Mouse (Mus musculus): ENCODE data around the gene Frmd8. TPM values are rescaled to one million over a fixed set of nuclear protein-coding genes. Genes with fewer than 3 reads are reported as not detected.

Gene Frmd8
- polyA plus RNA-seq, 1 experiment = 23.1 TPM

- WGBS = 26% methylated on average over 6 of the region's 6 CpGs
- Histone ChIP-seq H3K36me3 (ENCODE audit: control insufficient read depth, insufficient read depth, low read length) (peaks cover 1% of the 10 kb centered on the region; the same call in 1 of the 2 replicates), H3K4me3 (ENCODE audit: insufficient read depth, low read depth, low read length) (no peak overlapping the region), H3K27me3 (replicated peaks; ENCODE audit: control insufficient read depth, insufficient read depth, low read length) (no peaks in the 10 kb centered on the region), H3K27ac (ENCODE audit: insufficient read depth, low read depth, low read length) (peak overlapping the region; percentile 85), H3K4me1 (ENCODE audit: control insufficient read depth, insufficient read depth, low read length) (peaks cover 38% of the 10 kb centered on the region)
- TF ChIP-seq POLR2A (IDR thresholded peaks at IDR 0.05; ENCODE audit: low read depth, low read length) (no peak), CTCF (conservative IDR thresholded peaks at IDR 0.05; ENCODE audit: insufficient read depth, insufficient read length, low read depth, low read length) (no peak)
- no peak for DNase-seq
These were observed 42.7 kb downstream of the Frmd8 start for GRCm38 (mm10) chr19:5832326-5832725.

- DNase-seq = peak; percentile 59
- H3K27ac ChIP-seq (ENCODE audit: insufficient read depth, low read depth, low read length) = peak overlapping the region; percentile 85
- H3K4me3 ChIP-seq (ENCODE audit: insufficient read depth, low read depth, low read length) = no peak overlapping the region
- TF ChIP-seq POLR2A (IDR thresholded peaks at IDR 0.05; ENCODE audit: low read depth, low read length) (peak; percentile 32), CTCF (conservative IDR thresholded peaks at IDR 0.05; ENCODE audit: insufficient read depth, insufficient read length, low read depth, low read length) (no peak)
- 42% methylated on average over 4 of the region's 4 CpGs for WGBS
- H3K36me3 ChIP-seq (ENCODE audit: control insufficient read depth, insufficient read depth, low read length) = peaks cover 3% of the 10 kb centered on the region; the same call in 1 of the 2 replicates
- H3K4me1 ChIP-seq (ENCODE audit: control insufficient read depth, insufficient read depth, low read length) = peaks cover 40% of the 10 kb centered on the region
- no peaks in the 10 kb centered on the region for H3K27me3 ChIP-seq (replicated peaks; ENCODE audit: control insufficient read depth, insufficient read depth, low read length)
These were observed 43.1 kb downstream of the Frmd8 start for GRCm38 (mm10) chr19:5831958-5832320.

GRCm38 (mm10) chr19:5831224-5831957 is 43.7 kb downstream of the Frmd8 start:
- Histone ChIP-seq H3K4me3 (ENCODE audit: insufficient read depth, low read depth, low read length) (no peak overlapping the region), H3K36me3 (ENCODE audit: control insufficient read depth, insufficient read depth, low read length) (peaks cover 3% of the 10 kb centered on the region; the same call in 1 of the 2 replicates), H3K4me1 (ENCODE audit: control insufficient read depth, insufficient read depth, low read length) (peaks cover 40% of the 10 kb centered on the region), H3K27me3 (replicated peaks; ENCODE audit: control insufficient read depth, insufficient read depth, low read length) (no peaks in the 10 kb centered on the region), H3K27ac (ENCODE audit: insufficient read depth, low read depth, low read length) (peak overlapping the region; percentile 85)
- peak; percentile 72 for DNase-seq
- 42% methylated on average over 11 of the region's 11 CpGs for WGBS
- TF ChIP-seq POLR2A (IDR thresholded peaks at IDR 0.05; ENCODE audit: low read depth, low read length) (peak; percentile 46), CTCF (conservative IDR thresholded peaks at IDR 0.05; ENCODE audit: insufficient read depth, insufficient read length, low read depth, low read length) (no peak)

GRCm38 (mm10) chr19:5830776-5831175 is 44.3 kb downstream of the Frmd8 start:
- DNase-seq = no peak
- peaks cover 3% of the 10 kb centered on the region; the same call in 1 of the 2 replicates for H3K36me3 ChIP-seq (ENCODE audit: control insufficient read depth, insufficient read depth, low read length)
- no peaks in the 10 kb centered on the region for H3K27me3 ChIP-seq (replicated peaks; ENCODE audit: control insufficient read depth, insufficient read depth, low read length)
- peaks cover 37% of the 10 kb centered on the region for H3K4me1 ChIP-seq (ENCODE audit: control insufficient read depth, insufficient read depth, low read length)
- 0 out of 2 replicates have a peak, but pooled peaks have one; percentile 4 for TF ChIP-seq CTCF (conservative IDR thresholded peaks at IDR 0.05; ENCODE audit: insufficient read depth, insufficient read length, low read depth, low read length)
- TF ChIP-seq POLR2A (IDR thresholded peaks at IDR 0.05; ENCODE audit: low read depth, low read length) = peak; percentile 10
- WGBS = 64% methylated on average over 7 of the region's 7 CpGs
- peak overlapping the region; percentile 66 for H3K27ac ChIP-seq (ENCODE audit: insufficient read depth, low read depth, low read length)
- H3K4me3 ChIP-seq (ENCODE audit: insufficient read depth, low read depth, low read length) = no peak overlapping the region

- Histone ChIP-seq H3K4me3 (ENCODE audit: insufficient read depth, low read depth, low read length) (no peak overlapping the region), H3K27ac (ENCODE audit: insufficient read depth, low read depth, low read length) (peak overlapping the region; percentile 66), H3K27me3 (replicated peaks; ENCODE audit: control insufficient read depth, insufficient read depth, low read length) (no peaks in the 10 kb centered on the region), H3K36me3 (ENCODE audit: control insufficient read depth, insufficient read depth, low read length) (peaks cover 3% of the 10 kb centered on the region; the same call in 1 of the 2 replicates), H3K4me1 (ENCODE audit: control insufficient read depth, insufficient read depth, low read length) (peaks cover 34% of the 10 kb centered on the region)
- DNase-seq = no peak
- 58% methylated on average over 19 of the region's 19 CpGs for WGBS
- TF ChIP-seq CTCF (conservative IDR thresholded peaks at IDR 0.05; ENCODE audit: insufficient read depth, insufficient read length, low read depth, low read length) (no peak), POLR2A (IDR thresholded peaks at IDR 0.05; ENCODE audit: low read depth, low read length) (peak; percentile 33)
These were observed 45.0 kb downstream of the Frmd8 start for GRCm38 (mm10) chr19:5829958-5830615.

GRCm38 (mm10) chr19:5828905-5829304 is 46.2 kb downstream of the Frmd8 start:
- Histone ChIP-seq H3K36me3 (ENCODE audit: control insufficient read depth, insufficient read depth, low read length) (peaks cover 7% of the 10 kb centered on the region; the same call in 1 of the 2 replicates), H3K27me3 (replicated peaks; ENCODE audit: control insufficient read depth, insufficient read depth, low read length) (no peaks in the 10 kb centered on the region), H3K4me3 (ENCODE audit: insufficient read depth, low read depth, low read length) (no peak overlapping the region), H3K27ac (ENCODE audit: insufficient read depth, low read depth, low read length) (peak overlapping the region; percentile 7; the same call in 1 of the 2 replicates), H3K4me1 (ENCODE audit: control insufficient read depth, insufficient read depth, low read length) (peaks cover 46% of the 10 kb centered on the region)
- WGBS = 77% methylated on average over 7 of the region's 7 CpGs
- TF ChIP-seq POLR2A (IDR thresholded peaks at IDR 0.05; ENCODE audit: low read depth, low read length) (peak; percentile 16), CTCF (conservative IDR thresholded peaks at IDR 0.05; ENCODE audit: insufficient read depth, insufficient read length, low read depth, low read length) (0 out of 2 replicates have a peak, but pooled peaks have one; percentile 2)
- DNase-seq = peak; percentile 28

- no peaks in the 10 kb centered on the region for H3K27me3 ChIP-seq (replicated peaks; ENCODE audit: control insufficient read depth, insufficient read depth, low read length)
- 46% methylated on average over 3 of the region's 3 CpGs for WGBS
- peaks cover 7% of the 10 kb centered on the region; the same call in 1 of the 2 replicates for H3K36me3 ChIP-seq (ENCODE audit: control insufficient read depth, insufficient read depth, low read length)
- H3K4me1 ChIP-seq (ENCODE audit: control insufficient read depth, insufficient read depth, low read length) = peaks cover 44% of the 10 kb centered on the region
- TF ChIP-seq CTCF (conservative IDR thresholded peaks at IDR 0.05; ENCODE audit: insufficient read depth, insufficient read length, low read depth, low read length) (no peak), POLR2A (IDR thresholded peaks at IDR 0.05; ENCODE audit: low read depth, low read length) (no peak)
- H3K4me3 ChIP-seq (ENCODE audit: insufficient read depth, low read depth, low read length) = no peak overlapping the region
- peak; percentile 32 for DNase-seq
- H3K27ac ChIP-seq (ENCODE audit: insufficient read depth, low read depth, low read length) = peak overlapping the region; percentile 37; the same call in 1 of the 2 replicates
These were observed 46.9 kb downstream of the Frmd8 start for GRCm38 (mm10) chr19:5828155-5828554.

All from kidney, adult 2 months (tissue).